Mouse (Mus musculus): ENCODE measurements around the gene Dtnb.

The Dtnb gene

DNA sequence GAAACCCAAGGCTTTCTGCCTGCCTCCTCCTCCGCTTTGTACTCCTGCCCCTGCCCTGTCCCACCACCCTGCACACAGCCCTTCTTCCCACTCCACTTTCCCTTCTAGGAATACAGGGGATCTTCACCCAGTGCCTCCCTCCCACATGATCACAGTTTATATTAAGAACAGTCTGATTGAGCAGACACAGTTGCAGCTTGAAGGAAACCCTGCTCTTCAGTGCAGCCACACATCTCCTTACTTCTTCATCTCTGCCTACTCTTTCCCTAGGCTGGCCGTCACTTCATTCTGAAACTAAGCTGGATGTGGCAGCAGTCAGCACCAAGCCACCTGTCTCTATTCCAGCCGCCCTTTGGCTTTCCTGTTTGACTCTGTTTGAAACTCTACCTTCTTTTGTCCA lies 201.5 kb downstream of the Dtnb start:
- DNase-seq (ENCODE audit: low read depth, low spot score): no peak

DNA sequence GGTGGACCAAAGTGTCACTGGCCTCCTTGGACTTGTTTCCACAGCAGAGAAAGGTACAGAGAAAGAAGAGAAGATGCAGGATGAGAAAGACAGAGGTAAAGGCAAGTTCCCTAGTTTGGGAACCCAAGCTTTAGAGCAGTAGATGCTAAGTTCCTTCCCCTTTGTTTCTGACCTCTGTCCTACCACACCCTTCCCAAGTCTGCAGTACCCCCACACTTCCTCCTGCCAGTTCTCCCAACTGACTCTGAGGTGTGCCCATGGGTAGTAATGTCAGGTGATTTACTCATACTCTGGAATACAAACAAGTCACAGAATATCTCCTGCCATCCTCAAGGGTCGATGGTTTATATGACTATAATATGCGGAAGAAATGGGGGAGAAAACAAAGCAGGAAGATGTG lies 203.8 kb downstream of the Dtnb start:
- no peak for DNase-seq (ENCODE audit: low read depth, low spot score)

DNA sequence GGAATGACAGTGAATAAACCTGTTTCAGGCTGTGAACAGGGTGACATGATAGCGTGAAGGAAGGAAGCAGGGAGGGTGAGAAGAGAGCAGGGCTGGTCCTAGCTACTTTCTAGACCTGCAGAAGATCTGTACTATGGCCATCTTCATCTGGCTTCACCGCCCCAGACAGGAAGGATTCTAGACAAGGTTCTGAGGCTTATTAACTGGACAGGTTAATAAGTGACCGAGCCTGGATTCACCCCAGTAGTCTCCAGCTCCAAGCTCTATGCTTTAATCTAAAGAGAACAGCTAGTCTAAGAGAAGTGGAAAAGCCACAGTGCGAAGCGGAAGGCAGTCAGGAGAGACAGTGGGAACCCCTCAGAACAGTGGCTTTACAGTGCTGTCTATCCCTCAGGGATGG lies 205.5 kb downstream of the Dtnb start:
- DNase-seq (ENCODE audit: low read depth, low spot score): no peak

DNA sequence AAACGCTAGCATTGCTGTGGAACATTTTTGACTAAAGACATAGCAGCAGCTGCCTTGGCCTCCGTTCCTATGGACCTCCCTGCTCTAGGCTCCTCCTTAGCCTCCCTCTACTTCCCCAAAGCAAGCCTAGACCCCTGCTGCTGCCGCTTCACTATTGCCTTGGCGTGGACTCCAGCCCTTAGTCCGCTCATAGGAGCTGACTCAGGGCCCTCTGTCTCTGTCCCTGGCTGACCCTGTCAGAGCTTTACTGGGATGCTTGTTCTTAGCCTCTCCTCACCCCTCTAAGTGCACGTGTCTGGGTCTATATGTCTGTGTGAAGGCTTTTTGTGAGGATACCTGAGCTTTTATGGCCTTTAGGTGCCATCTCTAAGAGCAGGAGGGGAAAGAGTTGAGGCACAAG lies 206.1 kb downstream of the Dtnb start:
- no peak for DNase-seq (ENCODE audit: low read depth, low spot score)

DNA sequence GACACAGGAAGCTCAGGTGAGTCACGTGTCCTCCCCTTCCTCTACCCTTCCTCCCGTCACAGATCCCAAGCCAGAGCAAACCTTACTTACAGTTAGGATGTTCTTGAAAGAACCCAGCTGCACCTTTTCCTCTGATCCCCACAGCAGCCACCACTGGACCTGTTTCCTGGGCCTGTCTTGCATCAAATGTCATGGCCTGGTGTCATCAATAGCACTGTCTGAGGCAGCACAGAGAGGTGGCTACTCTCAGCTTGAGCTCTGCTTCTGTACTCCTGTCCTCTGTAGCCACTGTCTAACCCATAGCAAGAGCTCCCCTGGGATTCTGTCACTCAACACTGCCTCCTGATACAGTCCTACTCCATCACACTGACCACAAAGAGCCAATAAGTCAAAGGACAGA lies 207.5 kb downstream of the Dtnb start:
- no peak for DNase-seq (ENCODE audit: low read depth, low spot score)

DNA sequence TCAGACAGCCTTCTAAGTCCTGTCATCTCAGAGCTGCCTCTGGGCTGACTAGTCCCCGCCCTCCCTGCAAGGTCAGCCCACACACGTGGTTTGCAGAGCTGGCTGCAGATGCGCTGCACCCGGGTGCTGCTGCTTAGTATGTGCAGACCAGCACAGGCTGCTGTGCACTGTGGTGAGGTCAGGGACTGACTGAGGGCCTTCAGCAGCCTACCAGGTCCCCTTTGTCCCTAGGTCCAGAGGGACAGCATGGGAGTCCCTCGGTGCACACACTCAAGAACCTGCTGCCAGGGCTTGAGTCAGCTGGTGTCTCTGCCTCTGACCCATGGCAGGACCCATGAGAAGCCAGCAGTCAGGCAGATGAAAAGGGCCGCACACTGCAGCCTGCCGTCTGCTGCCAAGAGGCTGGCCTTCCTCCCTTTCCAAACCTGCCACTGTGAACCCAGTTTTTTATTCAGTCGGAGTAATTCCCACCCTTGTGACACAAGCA lies 208.3 kb downstream of the Dtnb start:
- DNase-seq (ENCODE audit: low read depth, low spot score): no peak

DNA sequence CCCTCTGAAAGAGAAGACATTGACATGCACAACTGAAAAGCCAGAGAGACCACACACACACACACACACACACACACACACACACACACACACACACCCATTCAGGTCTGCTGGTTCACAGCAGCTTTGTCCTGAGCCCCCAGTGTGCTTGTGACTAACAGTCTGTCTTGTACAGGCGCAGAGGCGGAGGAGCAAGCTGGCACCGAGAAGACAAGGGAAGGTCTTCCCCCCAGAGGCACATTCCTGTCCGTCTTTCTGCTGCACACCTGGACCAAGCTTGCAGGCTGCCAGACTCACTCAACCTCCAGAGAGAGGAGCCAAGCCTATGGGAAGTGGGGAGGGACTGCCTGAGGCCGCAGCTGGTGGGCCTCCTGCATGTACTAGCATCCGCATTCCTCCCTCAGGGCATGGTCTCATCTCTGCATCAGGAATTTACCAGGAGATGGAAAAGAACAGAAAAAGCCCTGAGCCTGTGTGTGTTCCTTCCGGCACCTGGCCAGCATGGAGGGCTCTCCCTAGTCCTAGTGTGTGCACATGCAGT lies 208.8 kb downstream of the Dtnb start:
- peak; percentile 38 for DNase-seq (ENCODE audit: low read depth, low spot score)

DNA sequence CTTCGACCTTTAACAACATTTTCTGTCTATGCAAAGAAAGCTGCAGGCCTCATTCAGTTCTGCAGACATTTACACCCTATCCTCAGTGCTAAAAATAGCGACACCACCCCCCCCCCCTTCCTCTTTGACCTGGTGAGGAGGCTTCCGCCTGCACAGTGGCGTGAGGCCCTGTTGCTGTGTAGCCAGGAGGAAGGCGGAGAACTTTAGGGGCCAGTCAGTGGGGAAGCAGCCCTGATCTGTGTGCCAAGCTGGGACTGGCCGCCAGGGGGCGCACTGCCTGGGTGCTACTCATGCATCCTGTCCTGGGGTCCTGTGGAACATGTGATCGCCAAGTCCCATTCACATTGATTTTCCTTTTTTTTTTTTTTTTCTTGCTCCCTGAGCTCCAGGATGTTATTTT lies 209.3 kb downstream of the Dtnb start:
- DNase-seq (ENCODE audit: low read depth, low spot score): peak; percentile 74

DNA sequence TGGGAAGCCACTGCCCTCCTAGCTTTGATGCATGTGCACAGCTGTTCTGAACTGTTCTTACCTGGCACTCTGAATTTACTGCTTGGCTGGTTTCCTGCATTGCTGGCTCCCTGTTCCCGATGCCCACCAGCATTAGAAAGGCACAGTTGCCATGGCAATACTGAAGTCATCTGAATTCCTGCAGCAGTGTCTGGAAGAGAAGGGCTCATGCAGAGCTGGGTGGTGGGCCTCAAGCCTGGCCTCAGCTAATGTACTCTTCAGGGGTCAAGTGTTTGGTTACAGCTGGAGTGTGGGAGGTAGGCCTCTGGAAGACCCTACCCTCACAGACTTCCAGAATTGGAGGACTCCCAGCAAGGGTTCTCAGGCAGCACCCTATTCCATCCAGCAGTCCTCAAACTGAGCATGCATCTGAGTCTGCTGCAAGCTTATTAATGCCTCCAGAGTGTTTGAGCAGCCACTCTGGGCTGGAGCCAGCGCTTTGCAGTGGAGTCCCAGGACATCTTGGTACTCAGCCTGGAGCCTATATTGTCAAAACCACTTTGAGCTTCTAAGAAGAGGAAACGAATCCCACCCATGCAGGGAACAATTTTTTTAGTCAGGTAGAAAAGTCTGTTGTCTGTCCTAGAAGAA lies 211.1 kb downstream of the Dtnb start:
- DNase-seq (ENCODE audit: low read depth, low spot score): no peak

DNA sequence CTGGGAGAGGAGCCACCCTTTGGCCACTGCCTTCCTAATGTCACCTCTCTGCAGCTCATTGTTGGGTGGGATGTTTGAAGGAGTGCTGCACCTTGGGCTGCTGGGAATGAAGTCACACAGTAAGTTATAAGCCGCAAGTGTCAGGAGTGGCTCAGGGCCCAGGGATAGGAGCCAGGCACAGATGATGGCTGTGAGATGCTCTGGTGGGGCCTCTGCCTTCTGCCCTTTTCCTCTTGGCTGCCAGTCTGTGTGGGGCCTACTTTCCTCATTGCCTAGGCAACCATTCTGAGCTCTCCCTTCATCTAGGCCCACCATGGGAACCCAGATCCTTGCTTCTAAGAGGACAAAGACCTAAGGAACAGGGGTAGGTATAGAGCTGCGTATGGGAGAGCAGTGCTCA lies 212.1 kb downstream of the Dtnb start:
- DNase-seq (ENCODE audit: low read depth, low spot score): no peak

DNA sequence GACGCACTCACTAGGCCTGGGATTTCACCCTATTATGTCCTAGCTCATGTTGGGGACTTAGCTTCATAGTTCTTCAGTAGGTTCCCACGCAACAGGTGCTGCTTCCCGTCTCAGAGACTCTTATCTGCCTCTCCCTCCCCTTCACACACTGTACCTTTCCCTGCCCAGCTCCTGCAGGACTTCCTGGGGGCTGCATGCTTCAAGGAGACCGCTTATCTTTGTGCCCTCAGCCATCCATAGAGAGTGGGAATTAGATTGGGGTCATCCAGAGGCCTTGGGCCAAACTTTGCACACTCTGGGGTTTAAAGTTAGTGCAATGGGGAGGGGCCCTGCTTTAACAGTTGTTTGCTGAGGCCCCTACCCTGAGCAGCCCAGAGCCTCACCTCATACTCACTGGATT lies 212.5 kb downstream of the Dtnb start:
- no peak for DNase-seq (ENCODE audit: low read depth, low spot score)

DNA sequence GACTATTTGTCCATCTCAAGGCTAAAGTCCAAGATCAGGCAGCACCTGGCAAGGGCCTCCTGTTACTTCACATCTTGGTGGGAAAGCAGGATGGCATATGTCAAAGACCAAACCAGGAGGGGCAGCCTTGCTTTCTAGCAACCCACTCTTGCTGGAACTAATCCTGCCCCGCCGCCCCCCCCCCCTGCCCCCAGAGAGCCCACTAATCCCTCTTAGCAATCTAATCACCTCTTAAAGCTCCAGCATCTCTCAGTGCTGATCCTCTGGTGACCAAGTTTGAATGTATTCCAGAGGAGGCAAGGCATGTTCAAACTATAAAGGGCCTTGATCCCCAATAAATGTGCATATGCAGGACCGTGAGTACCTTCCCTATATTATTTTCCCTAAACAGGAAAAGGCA lies 214.9 kb downstream of the Dtnb start:
- no peak for DNase-seq (ENCODE audit: low read depth, low spot score)

DNA sequence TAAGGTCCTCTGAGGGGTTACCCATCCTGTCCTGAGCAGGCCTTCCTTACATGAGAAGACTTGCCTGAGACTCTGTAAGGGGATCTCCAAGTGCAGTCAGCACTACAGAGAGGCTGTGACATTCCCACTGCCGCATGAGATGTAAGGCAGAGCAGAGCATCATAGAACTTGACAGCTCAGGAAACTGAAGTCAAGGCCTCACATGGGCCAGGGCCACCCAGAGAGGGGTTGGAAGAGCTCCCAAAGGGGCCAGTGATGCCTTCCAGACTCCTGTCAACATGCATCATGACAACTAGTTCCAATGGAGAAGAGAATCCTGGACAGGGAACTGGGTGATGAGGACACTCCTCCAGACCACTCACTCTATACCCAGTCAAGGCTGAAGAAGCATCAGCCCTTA lies 215.4 kb downstream of the Dtnb start:
- no peak for DNase-seq (ENCODE audit: low read depth, low spot score)

DNA sequence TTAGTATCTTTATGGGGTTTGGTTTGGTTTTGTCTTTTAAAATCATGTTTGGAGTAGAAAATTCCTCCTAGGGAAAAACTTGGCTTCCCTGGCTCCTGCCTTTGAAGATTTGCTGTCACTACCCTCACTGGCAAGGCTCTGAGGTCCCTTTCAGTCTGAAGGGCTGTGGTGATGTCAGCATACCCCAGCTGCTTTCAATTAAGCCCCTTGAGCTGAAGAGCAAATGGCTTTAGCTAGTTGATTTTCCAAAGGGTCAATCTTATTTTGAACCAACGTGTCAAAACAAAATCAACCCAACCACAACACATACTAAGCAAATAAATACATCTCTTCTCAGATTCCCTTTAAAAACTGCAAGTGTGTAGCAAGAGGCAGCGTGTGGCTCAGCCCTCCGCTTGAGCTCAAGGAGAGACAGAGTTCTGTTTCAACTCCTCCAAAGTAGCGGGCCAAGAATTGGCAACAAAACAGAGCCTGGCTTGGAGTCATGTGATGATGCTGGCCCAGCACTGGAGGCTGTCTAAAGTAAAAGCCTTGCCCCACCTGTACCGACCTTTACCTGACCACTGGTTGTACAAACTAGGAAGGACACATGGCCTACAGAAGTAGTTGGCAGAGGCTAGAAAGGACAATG lies 216.4 kb downstream of the Dtnb start:
- no peak for DNase-seq (ENCODE audit: low read depth, low spot score)

DNA sequence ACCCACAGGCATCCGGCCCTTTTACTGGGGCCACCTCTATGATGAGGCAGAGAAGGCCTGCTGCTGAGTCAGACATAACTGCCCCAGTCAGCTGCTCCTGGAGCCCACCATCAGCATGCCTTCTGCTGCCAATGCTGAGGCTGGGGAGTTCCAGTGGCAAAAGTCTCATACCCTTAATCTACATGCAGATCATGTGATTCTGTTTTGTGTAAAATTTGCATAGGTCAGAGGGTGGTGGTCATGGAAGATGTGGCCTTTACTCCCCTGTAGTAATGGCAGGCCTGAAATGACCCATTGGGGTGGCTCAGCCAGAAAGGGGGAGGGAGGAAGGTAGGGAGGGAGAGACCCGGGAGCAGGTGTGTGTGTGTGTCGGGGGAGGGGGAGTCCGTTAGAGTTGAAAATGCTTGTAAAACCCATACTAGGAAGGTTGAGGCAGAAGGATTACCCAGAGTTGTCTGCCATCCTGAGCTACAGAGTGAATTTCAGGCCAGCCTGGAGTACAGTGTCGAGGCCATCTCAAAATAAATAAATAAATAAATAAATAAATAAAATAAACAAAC lies 217.5 kb downstream of the Dtnb start:
- DNase-seq (ENCODE audit: low read depth, low spot score): no peak

DNA sequence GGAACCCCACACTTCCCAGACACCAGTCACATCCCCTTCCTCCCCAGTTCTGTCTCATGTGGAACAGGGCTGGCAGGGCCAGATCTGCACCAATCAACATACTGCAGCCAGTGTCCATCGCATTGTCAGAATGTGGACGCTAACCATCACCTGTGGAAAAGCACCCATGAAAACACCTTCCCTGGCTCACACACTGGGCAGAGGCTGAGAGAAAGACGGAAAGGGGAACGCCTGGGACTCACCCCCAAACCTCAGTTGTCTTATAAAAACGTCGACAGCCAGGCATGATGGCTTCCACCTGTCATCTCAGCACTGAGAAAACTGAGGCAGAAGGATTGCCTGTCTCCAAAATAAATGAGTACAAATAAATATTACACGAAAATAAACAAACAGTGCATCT lies 219.1 kb downstream of the Dtnb start:
- DNase-seq (ENCODE audit: low read depth, low spot score): no peak

DNA sequence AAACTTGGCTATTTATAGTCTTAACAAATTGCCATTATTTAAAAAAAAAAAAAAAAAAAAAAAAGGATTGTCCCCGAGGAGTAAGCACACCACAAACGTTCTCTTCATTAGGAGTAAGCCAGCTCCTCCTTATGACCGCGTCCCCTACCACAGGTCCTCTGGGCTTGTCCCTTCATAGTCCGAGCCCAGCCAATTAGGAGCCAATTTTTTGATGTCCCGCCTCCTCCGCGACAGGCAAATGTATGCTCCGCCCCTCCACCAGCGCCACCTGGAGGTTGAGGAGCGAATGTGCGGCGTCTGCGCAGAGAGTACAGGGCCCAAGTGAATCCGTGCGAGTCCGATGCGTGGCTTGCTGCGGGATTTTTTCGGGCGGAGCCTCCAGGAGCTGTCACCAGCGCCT lies 219.6 kb downstream of the Dtnb start:
- DNase-seq (ENCODE audit: low read depth, low spot score): peak; percentile 74

DNA sequence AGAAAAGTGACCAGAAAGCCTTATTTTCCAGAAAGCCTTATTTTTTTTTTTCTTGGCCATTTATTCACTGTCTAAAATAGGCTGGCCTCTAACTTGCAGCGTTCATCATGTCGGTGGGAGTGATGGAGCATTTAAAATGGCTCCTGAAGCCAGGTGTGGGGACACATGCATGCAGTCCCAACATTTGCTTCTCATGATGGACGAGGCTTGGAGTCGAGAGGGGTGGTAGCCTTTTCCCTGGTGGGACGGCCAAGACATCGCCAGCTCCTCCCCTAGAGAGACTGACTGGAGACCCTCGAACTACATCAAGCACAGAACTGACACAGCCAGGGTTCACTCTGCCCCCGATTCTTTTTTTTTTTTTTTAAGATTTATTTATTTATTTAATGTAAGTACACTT lies 220.1 kb downstream of the Dtnb start:
- no peak for DNase-seq (ENCODE audit: low read depth, low spot score)

DNA sequence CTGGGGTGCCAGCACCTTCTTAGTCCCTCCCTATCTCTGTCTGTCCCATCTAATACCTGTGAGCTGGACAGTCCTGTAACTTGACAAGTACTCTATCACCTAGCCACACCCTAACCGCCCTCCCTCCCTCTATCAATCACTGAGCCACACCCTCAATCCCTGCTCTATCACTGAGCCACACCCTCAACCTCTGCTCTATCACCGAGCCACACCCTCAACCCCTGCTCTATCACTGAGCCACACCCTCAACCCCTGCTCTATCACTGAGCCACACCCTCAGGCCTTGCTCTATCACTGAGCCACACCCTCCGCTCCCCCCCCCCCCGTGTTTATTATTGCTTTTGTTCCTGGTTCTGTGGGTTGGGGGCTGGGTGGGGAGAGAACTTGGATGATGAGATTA lies 223.4 kb downstream of the Dtnb start:
- no peak for DNase-seq (ENCODE audit: low read depth, low spot score)

DNA sequence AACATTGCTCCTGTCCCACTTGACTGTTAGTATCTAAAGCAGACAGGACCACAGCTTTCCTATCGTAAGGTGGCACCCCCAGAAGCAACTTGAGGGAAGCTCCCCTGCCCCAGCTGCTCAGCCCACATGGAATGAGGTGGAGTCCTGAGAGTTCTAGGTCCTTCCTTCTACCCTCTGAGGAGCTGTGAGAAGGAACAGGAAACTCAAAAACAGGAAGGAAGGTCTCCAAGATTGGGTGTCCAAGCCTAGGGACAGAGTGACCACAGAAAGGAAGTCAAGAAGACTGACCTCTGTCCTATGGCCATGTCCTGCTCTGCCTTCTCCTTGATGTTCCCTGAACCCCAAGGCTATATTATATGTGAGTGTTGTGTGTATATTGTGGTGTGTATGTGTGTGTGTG lies 227.4 kb downstream of the Dtnb start:
- DNase-seq (ENCODE audit: low read depth, low spot score): no peak

DNA sequence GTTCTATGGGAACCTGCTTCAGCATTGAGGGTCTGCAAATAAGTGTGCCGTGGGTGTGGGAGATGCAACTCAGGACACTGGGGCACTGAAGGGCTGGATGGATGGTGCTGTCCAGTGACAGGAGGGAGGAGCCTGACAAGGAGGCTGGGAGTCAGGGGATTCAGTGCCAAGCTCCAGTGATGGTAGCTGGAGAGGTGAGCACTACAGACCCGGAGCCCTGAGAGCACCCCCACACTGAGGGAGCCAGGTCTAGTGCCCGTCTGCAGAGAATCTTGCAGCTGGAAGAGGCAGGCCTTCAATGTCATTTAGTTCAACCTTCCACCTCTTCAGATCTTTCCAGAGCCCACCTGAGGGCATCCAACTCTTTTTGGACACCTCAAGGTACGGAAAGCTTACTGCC lies 233.7 kb downstream of the Dtnb start, which contains the start of gene Dnmt3a:
TSS of gene Dnmt3a (plus strand) at position 156 of the 400 bp plus-strand sequence.
- no peak for DNase-seq (ENCODE audit: low read depth, low spot score)

DNA sequence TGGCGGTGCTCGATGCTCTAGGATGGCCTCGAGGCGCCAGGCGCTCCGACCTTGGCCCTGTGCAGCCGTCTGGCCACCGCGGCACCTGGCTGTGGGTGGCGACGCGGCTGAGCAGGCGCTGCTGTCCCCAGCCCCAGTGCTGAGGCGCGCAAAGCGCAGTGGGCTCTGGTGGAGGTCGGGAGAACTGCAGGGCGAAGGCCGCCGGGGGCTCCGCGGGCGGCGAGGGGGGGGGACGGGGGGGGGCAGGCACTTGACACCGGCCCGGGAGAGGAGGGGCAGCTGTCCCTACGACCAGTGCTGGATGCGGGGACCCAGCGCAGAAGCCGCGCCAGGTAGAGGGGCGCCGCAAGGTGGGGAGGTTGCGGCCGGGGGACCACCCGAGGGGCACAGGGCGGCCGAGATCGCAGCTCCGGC lies 234.1 kb downstream of the Dtnb start:
- DNase-seq (ENCODE audit: low read depth, low spot score): peak; percentile 57

All from WW6 (cell line).